Mouse (Mus musculus) midbrain, embryonic 13.5 days (tissue): ENCODE measurements at regions not wholly inside any gene's neighbourhood (a gene's known extent, or its start where the extent isn't known, plus 50 kb on each side); places are given as distances from the start of the nearest gene placed in this dataset.

Experiments
- ATAC-seq: fragments of 200-750 bp; cut with Nextera tagmentation; 2 replicates; pipeline ENCODE4 v1.8.0; 2017; ENCODE audit warnings: mild to moderate bottlenecking, moderate TSS enrichment, moderate library complexity
- H3K27ac ChIP-seq: fragments of 300-500 bp; sonication (generic); 2 replicates; pipeline ENCODE4 v1.5.1; 2015; ENCODE audit warnings: inconsistent platforms, mild to moderate bottlenecking, moderate library complexity
- H3K27me3 ChIP-seq: fragments of 300-500 bp; sonication (generic); 2 replicates; pipeline ENCODE4 v1.6.1; 2015; ENCODE audit warnings: mild to moderate bottlenecking, inconsistent platforms
- H3K36me3 ChIP-seq: fragments of 300-500 bp; sonication (generic); 2 replicates; pipeline ENCODE4 v1.6.1; 2015; ENCODE audit warnings: mild to moderate bottlenecking, inconsistent platforms
- H3K4me1 ChIP-seq: fragments of 300-500 bp; sonication (generic); replicated peaks from 2 replicates; pipeline ENCODE4 v1.6.1; 2015; ENCODE audit warnings: inconsistent platforms
- H3K4me2 ChIP-seq: fragments of 300-500 bp; sonication (generic); replicated peaks from 2 replicates; pipeline ENCODE4 v1.6.1; 2015; ENCODE audit warnings: moderate library complexity, mild to moderate bottlenecking, inconsistent platforms
- H3K4me3 ChIP-seq: fragments of 300-500 bp; sonication (generic); replicated peaks from 2 replicates; pipeline ENCODE4 v1.5.1; 2015; ENCODE audit warnings: mild to moderate bottlenecking, inconsistent platforms
- H3K9ac ChIP-seq: fragments of 300-500 bp; sonication (generic); replicated peaks from 2 replicates; pipeline ENCODE4 v1.6.1; 2015; ENCODE audit warnings: mild to moderate bottlenecking, inconsistent platforms
- H3K9me3 ChIP-seq: fragments of 300-500 bp; sonication (generic); 2 replicates; pipeline ENCODE4 v1.6.1; 2016; ENCODE audit warnings: mild to moderate bottlenecking, inconsistent platforms
- WGBS: fragments of 180-500 bp; shearing (Covaris S2); methylation state at CpG from one replicate; pipeline ENCODE4 v1.1.7; 2015; 5-methylcytosine and 5-hydroxymethylcytosine counted together

DNA sequence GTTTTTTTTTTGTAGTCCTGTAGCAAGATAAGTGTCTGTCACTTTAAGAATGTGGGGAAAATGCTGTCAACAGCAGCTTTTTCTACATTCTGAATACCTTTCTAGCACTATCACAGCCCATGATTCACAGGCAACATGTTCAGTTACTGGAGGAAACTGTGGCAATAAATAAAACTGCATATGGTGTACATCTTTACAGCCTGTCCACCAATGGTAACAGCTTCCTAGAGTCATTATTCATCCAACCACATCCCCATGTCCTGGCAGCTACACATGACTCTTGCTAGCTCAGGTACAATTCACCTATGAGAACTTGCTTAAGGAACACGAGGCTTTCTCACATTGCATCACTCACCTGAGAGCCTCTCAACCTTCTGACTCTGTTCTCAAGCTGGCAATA is 247.7 kb upstream of the Clec14a start:
- no peak for ATAC-seq
- Histone ChIP-seq H3K4me2 (no peak overlapping the region), H3K4me1 (peaks cover 15% of the 10 kb centered on the region), H3K9me3 (no peaks in the 10 kb centered on the region), H3K4me3 (no peak overlapping the region), H3K9ac (no peak overlapping the region), H3K36me3 (no peaks in the 10 kb centered on the region), H3K27ac (no peak overlapping the region), H3K27me3 (no peaks in the 10 kb centered on the region)
- 55% methylated on average over 1 of the region's 1 CpGs for WGBS

- Histone ChIP-seq H3K9me3 (no peaks in the 10 kb centered on the region), H3K27ac (no peak overlapping the region), H3K27me3 (no peaks in the 10 kb centered on the region), H3K4me1 (peaks cover 15% of the 10 kb centered on the region), H3K4me2 (no peak overlapping the region), H3K4me3 (no peak overlapping the region), H3K9ac (no peak overlapping the region), H3K36me3 (no peaks in the 10 kb centered on the region)
- 95% methylated on average over 1 of the region's 1 CpGs for WGBS
- no peak for ATAC-seq
Measured at GRCm38 (mm10) chr12:58513951-58514350, 244.9 kb upstream of the Clec14a start.

- no peaks in the 10 kb centered on the region for H3K9me3 ChIP-seq
- no peaks in the 10 kb centered on the region for H3K27me3 ChIP-seq
- H3K4me1 ChIP-seq: peaks cover 15% of the 10 kb centered on the region
- no peaks in the 10 kb centered on the region for H3K36me3 ChIP-seq
- H3K4me2 ChIP-seq: peak overlapping the region; percentile 38
- H3K4me3 ChIP-seq: no peak overlapping the region
- 22% methylated on average over 7 of the region's 7 CpGs for WGBS
- ATAC-seq: peak; percentile 92
- H3K27ac ChIP-seq: no peak overlapping the region
- H3K9ac ChIP-seq: no peak overlapping the region
Measured at GRCm38 (mm10) chr12:58512645-58513044, 243.6 kb upstream of the Clec14a start.

GRCm38 (mm10) chr12:58504283-58504682 is 235.2 kb upstream of the Clec14a start:
- no peaks in the 10 kb centered on the region for H3K9me3 ChIP-seq
- no peaks in the 10 kb centered on the region for H3K36me3 ChIP-seq
- no peak for ATAC-seq
- H3K27me3 ChIP-seq: no peaks in the 10 kb centered on the region
- H3K9ac ChIP-seq: no peak overlapping the region
- H3K4me3 ChIP-seq: no peak overlapping the region
- no peak overlapping the region for H3K27ac ChIP-seq
- H3K4me2 ChIP-seq: no peak overlapping the region
- no peaks in the 10 kb centered on the region for H3K4me1 ChIP-seq

DNA sequence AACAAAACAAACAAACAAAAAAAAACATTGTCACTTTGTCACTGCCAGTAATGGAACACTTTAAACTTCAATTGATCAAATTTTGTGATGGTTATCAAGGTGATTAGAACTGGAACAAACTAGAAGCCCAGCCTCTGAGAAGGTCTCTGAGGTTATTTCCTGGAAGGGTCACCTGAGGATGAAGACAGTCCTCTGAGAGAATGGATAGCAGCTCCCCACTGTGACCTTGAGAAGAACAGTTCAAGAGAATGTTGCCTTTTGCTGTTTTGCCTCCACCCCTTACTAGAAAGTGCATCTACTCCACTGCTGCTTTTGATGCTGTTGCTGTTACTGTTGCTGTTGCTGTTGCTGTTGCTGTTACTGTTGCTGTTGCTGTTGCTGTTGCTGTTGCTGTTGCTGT is 205.1 kb upstream of the Clec14a start:
- Histone ChIP-seq H3K4me1 (no peaks in the 10 kb centered on the region), H3K36me3 (no peaks in the 10 kb centered on the region), H3K4me2 (no peak overlapping the region), H3K9me3 (no peaks in the 10 kb centered on the region), H3K27ac (no peak overlapping the region), H3K9ac (no peak overlapping the region), H3K27me3 (no peaks in the 10 kb centered on the region), H3K4me3 (no peak overlapping the region)
- ATAC-seq: no peak

- H3K27ac ChIP-seq: no peak overlapping the region
- no peak for ATAC-seq
- H3K4me1 ChIP-seq: no peaks in the 10 kb centered on the region
- no peaks in the 10 kb centered on the region for H3K36me3 ChIP-seq
- WGBS: 62% methylated on average over 1 of the region's 1 CpGs
- H3K9me3 ChIP-seq: no peaks in the 10 kb centered on the region
- H3K27me3 ChIP-seq: no peaks in the 10 kb centered on the region
- no peak overlapping the region for H3K4me3 ChIP-seq
- no peak overlapping the region for H3K4me2 ChIP-seq
- no peak overlapping the region for H3K9ac ChIP-seq
Measured at GRCm38 (mm10) chr12:58473511-58473910, 204.4 kb upstream of the Clec14a start.

DNA sequence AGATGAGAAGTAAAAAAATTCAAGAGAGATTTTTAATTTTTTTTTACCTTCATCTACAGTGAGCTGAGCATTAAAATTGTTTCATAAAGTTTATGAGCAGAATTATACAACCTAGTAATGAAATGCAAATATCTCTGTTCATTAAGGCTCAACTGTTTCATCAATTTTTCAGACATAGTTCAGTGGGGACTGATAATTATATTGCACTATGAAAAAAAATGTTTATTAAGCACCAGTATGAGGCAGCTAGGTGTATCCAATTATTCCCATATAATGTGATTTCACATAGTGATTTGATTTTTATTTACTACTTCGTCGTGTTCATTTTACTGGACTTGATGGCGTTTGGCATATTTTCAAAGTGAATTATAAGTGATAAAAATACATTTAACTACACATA is 191.4 kb upstream of the Clec14a start:
- Histone ChIP-seq H3K9me3 (no peaks in the 10 kb centered on the region), H3K4me2 (no peak overlapping the region), H3K4me3 (no peak overlapping the region), H3K4me1 (no peaks in the 10 kb centered on the region), H3K36me3 (no peaks in the 10 kb centered on the region), H3K27me3 (no peaks in the 10 kb centered on the region), H3K27ac (no peak overlapping the region), H3K9ac (no peak overlapping the region)
- 87% methylated on average over 3 of the region's 3 CpGs for WGBS
- no peak for ATAC-seq

GRCm38 (mm10) chr12:58454828-58455227 is 185.7 kb upstream of the Clec14a start:
- no peaks in the 10 kb centered on the region for H3K27me3 ChIP-seq
- H3K4me1 ChIP-seq: no peaks in the 10 kb centered on the region
- no peak overlapping the region for H3K9ac ChIP-seq
- ATAC-seq: no peak
- no peaks in the 10 kb centered on the region for H3K9me3 ChIP-seq
- no peak overlapping the region for H3K4me2 ChIP-seq
- no peaks in the 10 kb centered on the region for H3K36me3 ChIP-seq
- H3K27ac ChIP-seq: no peak overlapping the region
- 95% methylated on average over 2 of the region's 2 CpGs for WGBS
- no peak overlapping the region for H3K4me3 ChIP-seq

- H3K36me3 ChIP-seq: no peaks in the 10 kb centered on the region
- no peak overlapping the region for H3K27ac ChIP-seq
- no peak for ATAC-seq
- no peaks in the 10 kb centered on the region for H3K4me1 ChIP-seq
- 91% methylated on average over 3 of the region's 3 CpGs for WGBS
- no peak overlapping the region for H3K4me2 ChIP-seq
- H3K4me3 ChIP-seq: no peak overlapping the region
- H3K9me3 ChIP-seq: no peaks in the 10 kb centered on the region
- H3K9ac ChIP-seq: no peak overlapping the region
- H3K27me3 ChIP-seq: no peaks in the 10 kb centered on the region
Measured at GRCm38 (mm10) chr12:58443007-58443406, 173.9 kb upstream of the Clec14a start.

- no peaks in the 10 kb centered on the region for H3K27me3 ChIP-seq
- WGBS: 90% methylated on average over 2 of the region's 2 CpGs
- no peak overlapping the region for H3K27ac ChIP-seq
- no peaks in the 10 kb centered on the region for H3K9me3 ChIP-seq
- H3K4me2 ChIP-seq: no peak overlapping the region
- no peaks in the 10 kb centered on the region for H3K36me3 ChIP-seq
- no peak overlapping the region for H3K9ac ChIP-seq
- H3K4me1 ChIP-seq: no peaks in the 10 kb centered on the region
- ATAC-seq: no peak
- H3K4me3 ChIP-seq: no peak overlapping the region
Measured at GRCm38 (mm10) chr12:58441962-58442361, 172.9 kb upstream of the Clec14a start.

GRCm38 (mm10) chr12:58440666-58441065 is 171.6 kb upstream of the Clec14a start:
- H3K4me1 ChIP-seq: no peaks in the 10 kb centered on the region
- ATAC-seq: no peak
- H3K36me3 ChIP-seq: no peaks in the 10 kb centered on the region
- no peak overlapping the region for H3K9ac ChIP-seq
- H3K4me2 ChIP-seq: no peak overlapping the region
- no peak overlapping the region for H3K27ac ChIP-seq
- H3K4me3 ChIP-seq: no peak overlapping the region
- no peaks in the 10 kb centered on the region for H3K9me3 ChIP-seq
- no peaks in the 10 kb centered on the region for H3K27me3 ChIP-seq

GRCm38 (mm10) chr12:58437031-58437430 is 167.9 kb upstream of the Clec14a start:
- no peaks in the 10 kb centered on the region for H3K9me3 ChIP-seq
- H3K4me3 ChIP-seq: no peak overlapping the region
- 84% methylated on average over 6 of the region's 6 CpGs for WGBS

DNA sequence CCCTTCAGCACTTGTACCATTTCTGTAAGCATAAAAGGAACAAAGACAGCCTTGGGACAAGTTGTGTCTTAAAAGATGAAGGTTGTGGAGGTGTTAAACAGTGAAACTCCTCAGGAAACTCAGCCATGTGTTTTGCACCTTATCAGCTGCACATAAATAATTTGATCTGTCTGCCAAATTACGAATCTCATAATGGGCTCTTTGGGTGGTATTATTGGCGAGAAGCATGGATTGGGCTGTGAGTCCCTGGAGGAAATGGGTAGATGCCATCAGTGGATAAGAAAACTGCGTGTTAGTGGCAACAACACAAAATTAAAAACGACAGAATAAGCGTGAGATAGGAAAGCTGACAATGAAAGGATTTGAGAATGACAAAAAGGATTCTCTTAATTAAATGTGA is 165.4 kb upstream of the Clec14a start:
- WGBS: 76% methylated on average over 5 of the region's 5 CpGs
- no peak overlapping the region for H3K4me3 ChIP-seq
- H3K4me2 ChIP-seq: no peak overlapping the region
- no peaks in the 10 kb centered on the region for H3K9me3 ChIP-seq
- H3K27me3 ChIP-seq: no peaks in the 10 kb centered on the region
- H3K27ac ChIP-seq: no peak overlapping the region
- no peak for ATAC-seq
- H3K9ac ChIP-seq: no peak overlapping the region
- no peaks in the 10 kb centered on the region for H3K4me1 ChIP-seq
- H3K36me3 ChIP-seq: no peaks in the 10 kb centered on the region

More at GRCm38 (mm10) chr12:58437031-58437430, 167.9 kb upstream of the Clec14a start:
- ATAC-seq: no peak
- no peaks in the 10 kb centered on the region for H3K4me1 ChIP-seq
- H3K27ac ChIP-seq: no peak overlapping the region
- H3K36me3 ChIP-seq: no peaks in the 10 kb centered on the region
- no peak overlapping the region for H3K4me2 ChIP-seq
- H3K27me3 ChIP-seq: no peaks in the 10 kb centered on the region
- no peak overlapping the region for H3K9ac ChIP-seq
